Mouse (Mus musculus) liver, postnatal 0 days (tissue): ENCODE data around the gene Ppara.

Experiments
- CTCF ChIP-seq: sonication (generic); IDR thresholded peaks from 2 replicates; pipeline ENCODE4 v1.5.1; 2016; ENCODE audit warnings: antibody characterized with exemption, low read depth
- EP300 ChIP-seq: IDR thresholded peaks from 2 replicates; pipeline ENCODE4 v1.6.1; 2016; ENCODE audit warnings: antibody characterized with exemption, low read depth, mild to moderate bottlenecking

- TF ChIP-seq EP300 (no peak), CTCF (no peak)
Measured at GRCm38 (mm10) chr15:85806886-85807285, 72.1 kb downstream of the Ppara start.
